ENCODE assay signal across 8 mouse cellular contexts in genomic region chr1:88923791-88924581, GRCm38 (mm10).
A peak's percentile ranks its signal among the peaks of the same experiment; 100 is the strongest.
DNase-seq lines count a peak whose midpoint lies in the region; ATAC-seq lines count a peak whose summit lies in the region.

No protein-coding gene starts in this region.

- peaks cover 16% of the 10 kb centered on the region for H3K4me1 ChIP-seq in forebrain, embryonic 13.5 days
- peaks cover 12% of the 10 kb centered on the region for H3K4me1 ChIP-seq in midbrain, embryonic 10.5 days

- ATAC-seq in forebrain, embryonic 13.5 days: peak; percentile 99

- no peaks in the 10 kb centered on the region; the same call in 1 of the 2 replicates for H3K9me3 ChIP-seq in forebrain, embryonic 13.5 days (replicated peaks)
- peaks cover 8% of the 10 kb centered on the region for H3K9me3 ChIP-seq in midbrain, embryonic 10.5 days (replicated peaks)

- no peak overlapping the region for H3K9ac ChIP-seq in forebrain, embryonic 13.5 days

- DNase-seq in heart, adult 11 months: peak; percentile 83
- no peak for DNase-seq in heart, adult 9 months (ENCODE audit: low spot score in 2 of 2)
- DNase-seq in ES-CJ7 (ENCODE audit: low read depth, low spot score): peak; percentile 90
- DNase-seq in midbrain, embryonic 10.5 days (ENCODE audit: low spot score): peak; percentile 16
- no peak for DNase-seq in urinary bladder, postnatal 4 days (ENCODE audit: low spot score in 2 of 2)
- DNase-seq in B cell, adult 2 months: no peak
- no peak for DNase-seq in spleen, postnatal 36 days (ENCODE audit: low spot score in 2 of 2)

- peaks cover 34% of the 10 kb centered on the region for H3K27me3 ChIP-seq in forebrain, embryonic 13.5 days
- H3K27me3 ChIP-seq in midbrain, embryonic 10.5 days (ENCODE audit: low read depth, poor library complexity, severe bottlenecking): no peaks in the 10 kb centered on the region

- no peak overlapping the region for H3K4me3 ChIP-seq in forebrain, embryonic 13.5 days
- H3K4me3 ChIP-seq in midbrain, embryonic 10.5 days: no peak overlapping the region

- H3K27ac ChIP-seq in forebrain, embryonic 13.5 days: peak overlapping the region; percentile 54
- H3K27ac ChIP-seq in midbrain, embryonic 10.5 days (replicated peaks): peak overlapping the region; percentile 73

- H3K36me3 ChIP-seq in forebrain, embryonic 13.5 days (ENCODE audit: poor library complexity, severe bottlenecking): no peaks in the 10 kb centered on the region
- no peaks in the 10 kb centered on the region for H3K36me3 ChIP-seq in midbrain, embryonic 10.5 days

- no peak overlapping the region for H3K4me2 ChIP-seq in forebrain, embryonic 13.5 days

- 38% methylated on average over 7 of the region's 7 CpGs for WGBS in forebrain, embryonic 13.5 days
- WGBS in midbrain, embryonic 10.5 days: 64% methylated on average over 7 of the region's 7 CpGs

Comparison
In these comparisons a context has a peak if more than half of its experiments do, and no peak if none do; other contexts are left out.
1. DNase-seq: peak in heart, adult 11 months (single experiment), ES-CJ7 (single experiment) and midbrain, embryonic 10.5 days (single experiment); none in heart, adult 9 months (0 of 2), urinary bladder, postnatal 4 days (0 of 2), B cell, adult 2 months (0 of 2) and spleen, postnatal 36 days (0 of 2).